Mouse (Mus musculus) lung, postnatal 10 days (tissue): ENCODE measurements around the gene Tulp4.
"Not testable (repeated sequence)": the region's sequence is repeated elsewhere in the genome, so short reads cannot be mapped to it uniquely, and the experiment has no call there.

Experiments used
- DNase-seq: peaks from one replicate; pipeline ENCODE4 v3.0.0; 2021

Gene Tulp4

DNA sequence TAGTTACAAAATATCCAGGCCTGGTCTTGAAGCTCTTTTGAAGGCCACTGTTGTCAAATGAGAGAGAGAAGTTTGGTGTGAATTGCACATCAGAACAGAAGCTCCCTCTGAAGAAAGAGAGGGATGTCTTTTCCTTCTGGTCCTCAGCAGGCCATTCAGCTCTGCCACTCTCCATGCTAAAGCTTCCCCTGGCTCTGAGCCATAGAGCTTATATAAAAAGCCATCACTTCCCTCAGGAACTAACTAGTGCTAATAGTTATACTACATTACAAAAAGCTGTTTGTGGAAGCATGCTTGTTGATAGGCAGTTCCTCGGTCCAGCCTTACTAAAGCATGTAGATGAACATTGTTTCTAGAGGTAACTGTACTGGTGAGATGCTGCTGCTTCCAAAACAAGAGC is 89.2 kb downstream of the Tulp4 start:
- no peak for DNase-seq

DNA sequence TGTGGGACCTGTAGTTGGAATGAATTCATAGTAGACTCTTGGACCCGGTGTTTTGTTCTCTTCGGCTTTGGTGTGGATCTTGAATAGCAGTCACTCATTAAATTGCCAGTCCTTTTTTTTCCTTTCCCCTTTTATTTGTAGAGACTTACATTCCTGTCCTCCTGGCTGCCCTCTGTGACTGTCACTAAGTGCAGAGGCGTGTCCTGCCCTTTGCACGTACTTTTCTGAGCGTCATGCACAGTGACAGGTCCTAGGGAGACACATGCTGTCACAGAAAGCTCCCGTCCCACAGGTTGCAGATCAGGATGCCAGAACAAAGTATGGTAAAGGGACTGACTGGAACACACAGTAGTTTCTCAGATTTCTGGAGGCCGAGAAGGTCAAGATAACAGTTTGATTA is 91.3 kb downstream of the Tulp4 start:
- DNase-seq: no peak

DNA sequence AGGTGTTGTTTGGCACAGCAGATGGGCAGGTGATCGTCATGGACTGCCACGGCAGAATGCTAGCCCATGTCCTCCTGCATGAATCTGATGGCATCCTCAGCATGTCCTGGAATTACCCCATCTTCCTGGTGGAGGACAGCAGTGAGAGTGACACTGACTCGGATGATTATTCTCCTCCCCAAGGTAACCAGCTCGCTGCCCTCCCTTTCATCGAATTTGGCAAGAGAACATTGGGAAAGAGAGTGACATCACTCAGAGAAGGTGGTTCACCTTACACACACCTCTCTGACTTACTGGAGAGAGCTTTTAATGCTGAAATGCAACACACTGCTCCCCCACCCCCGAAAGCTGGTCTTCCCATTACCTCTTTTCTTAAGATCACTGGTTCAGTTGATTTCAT is 92.4 kb downstream of the Tulp4 start:
- DNase-seq: no peak

DNA sequence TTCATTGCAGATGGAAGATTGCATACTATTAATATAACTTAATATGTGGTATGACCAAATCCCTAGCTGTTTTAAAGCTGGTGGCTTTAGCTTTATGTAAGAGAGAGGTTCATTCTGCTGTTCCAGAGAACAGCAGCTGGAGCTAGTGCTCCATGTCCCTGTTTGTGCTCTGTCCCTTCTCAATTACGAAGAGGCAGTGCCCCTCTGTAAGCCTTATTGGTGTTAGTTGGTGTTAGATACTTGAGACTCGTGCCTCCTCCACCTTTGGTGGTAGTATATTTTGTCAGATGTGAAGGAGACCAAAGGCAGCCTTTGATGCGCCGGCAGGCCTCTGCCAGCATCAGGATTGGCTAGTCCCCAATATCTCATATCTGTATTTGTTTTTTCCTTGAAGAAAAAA is 92.9 kb downstream of the Tulp4 start:
- no peak for DNase-seq

DNA sequence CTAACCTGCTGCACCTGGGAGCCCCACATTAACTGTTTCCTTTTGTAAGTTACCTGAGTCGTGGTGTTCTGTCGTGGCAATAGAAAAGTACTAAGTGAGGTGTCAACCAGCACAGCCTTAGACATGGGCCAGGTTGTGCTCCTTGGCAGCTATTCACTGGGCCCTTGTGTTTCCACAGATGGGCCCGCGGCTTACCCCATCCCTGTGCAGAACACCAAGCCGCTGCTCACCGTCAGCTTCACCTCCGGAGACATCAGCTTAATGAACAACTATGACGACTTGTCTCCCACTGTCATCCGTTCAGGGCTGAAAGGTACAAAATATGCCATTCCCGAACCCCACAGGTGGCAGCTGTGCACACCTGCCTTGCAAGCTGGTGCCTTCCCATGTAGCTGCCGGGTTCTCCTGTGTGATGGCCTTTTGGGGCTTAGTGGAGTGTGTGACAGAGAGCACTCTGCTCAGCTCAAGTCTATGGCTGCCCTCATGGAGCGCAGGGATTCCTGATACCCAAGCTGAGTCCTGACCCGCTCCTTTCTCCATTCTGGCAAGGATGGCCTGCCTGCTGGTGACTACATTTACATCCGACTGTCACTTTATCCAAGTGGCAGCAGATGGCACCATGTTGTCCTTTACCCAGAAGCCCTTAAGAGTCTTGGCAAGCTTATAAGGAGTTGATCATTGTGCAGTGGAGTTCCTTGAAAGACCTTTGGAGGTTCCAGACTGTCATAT is 95.4 kb downstream of the Tulp4 start:
- DNase-seq: no peak

DNA sequence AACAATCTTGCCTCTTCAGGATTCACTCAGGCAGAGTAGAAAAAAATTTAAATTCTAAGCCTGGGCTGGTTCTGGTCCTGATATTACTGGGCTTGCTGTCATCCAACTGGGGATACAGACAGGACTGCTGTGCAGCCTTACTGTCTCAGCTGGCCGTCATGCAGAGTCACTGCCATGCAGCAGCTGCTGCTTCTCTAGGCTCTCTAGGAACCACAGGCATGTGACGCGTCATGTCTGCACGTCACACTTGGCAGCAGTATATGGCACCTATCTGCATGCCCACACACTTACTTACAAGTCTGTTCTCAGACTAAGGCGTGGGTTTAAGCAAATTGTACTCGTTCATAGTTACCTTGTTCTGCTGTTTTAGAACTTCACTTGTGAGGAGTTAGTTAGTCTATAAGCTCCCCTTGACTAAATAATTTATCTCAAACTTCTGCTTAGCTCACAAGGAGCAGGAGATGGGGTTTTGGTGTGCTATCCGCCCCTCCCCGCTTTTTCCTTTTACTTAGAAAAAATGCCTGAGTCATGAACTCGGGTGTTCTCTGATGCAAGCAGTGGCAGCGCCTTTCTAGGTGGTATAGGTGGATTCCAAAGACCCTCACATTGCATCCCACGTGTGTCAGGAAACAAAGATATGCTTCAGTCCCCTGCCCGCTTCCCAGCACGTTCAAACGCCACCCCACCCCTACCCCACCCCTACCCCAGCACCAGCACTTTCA is 96.3 kb downstream of the Tulp4 start:
- no peak for DNase-seq

DNA sequence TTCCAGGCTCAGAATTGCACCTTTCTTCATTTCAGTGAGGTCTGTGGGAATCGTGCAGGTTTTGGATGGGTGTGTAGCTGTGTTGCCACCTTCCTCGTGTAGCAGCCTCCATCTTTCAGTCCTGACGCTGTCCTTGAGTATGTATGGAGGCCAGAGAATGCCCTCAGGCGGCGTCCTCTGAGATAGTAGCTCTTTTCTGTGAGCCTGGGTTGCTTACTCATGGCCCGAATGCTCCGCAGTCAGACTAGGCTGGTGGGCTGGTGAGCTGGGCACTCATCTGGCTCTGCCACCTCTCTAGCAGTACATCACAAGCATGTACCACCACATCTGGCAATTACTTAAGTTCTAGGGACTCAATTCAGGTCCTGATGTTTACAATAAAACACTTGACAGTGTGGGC is 96.9 kb downstream of the Tulp4 start:
- DNase-seq: no peak

DNA sequence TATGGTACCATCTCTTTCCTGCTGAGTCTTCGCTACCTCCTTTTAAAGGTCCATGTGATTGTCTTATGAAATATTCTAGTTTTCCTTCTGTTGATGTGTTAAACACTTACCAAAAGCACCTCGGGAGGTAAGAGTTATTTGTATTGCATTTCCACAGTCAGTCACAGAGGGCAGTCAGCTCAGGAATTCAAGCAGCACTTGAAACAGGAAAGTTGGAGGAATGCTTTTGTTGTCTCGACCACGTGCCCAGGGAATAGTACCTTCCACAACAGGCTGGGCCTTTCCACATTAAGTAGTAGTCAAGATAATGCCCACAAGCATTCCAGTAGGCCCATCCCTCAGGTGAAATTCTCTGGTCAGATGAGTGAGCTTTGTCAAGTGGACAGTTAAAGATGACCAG is 97.6 kb downstream of the Tulp4 start:
- DNase-seq: peak; percentile 8

DNA sequence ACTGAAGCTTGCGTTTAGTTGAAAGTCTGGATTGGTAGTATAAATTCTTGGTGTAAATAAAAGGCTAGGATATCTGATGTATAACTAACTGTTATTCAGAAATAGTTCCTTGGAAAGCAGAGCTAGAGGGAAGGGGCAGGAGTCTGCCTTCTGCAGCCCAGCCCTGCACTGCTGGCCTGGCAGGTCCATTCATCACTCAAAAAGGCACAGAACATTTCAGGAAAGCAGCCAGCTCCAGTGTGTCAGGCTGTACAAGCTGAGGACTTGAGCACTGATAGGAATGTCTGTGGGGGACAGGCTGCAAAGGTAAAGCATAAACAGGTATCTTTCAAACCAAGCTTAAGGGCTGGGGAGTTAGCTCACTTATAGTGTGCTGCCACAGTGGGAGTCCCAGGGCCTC is 105.5 kb downstream of the Tulp4 start:
- no peak for DNase-seq

DNA sequence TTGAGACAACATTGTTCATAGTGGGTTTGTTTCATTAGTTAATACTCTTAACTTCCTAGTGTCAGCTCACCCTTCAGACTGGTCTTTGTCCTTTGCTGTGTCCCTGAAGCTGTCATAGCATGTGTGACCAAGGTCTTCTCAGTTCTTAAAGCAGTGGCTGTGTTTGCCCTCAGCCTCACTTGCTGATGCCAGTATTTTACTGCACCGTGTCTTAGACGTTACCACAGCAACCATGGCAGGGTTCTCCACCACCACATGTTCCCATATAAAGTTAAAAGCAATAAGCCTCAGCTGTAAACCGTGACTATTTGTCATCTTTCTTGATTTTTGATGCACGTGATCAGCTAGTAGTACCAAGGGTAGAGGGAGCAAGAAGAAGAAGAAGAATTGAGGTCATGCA is 109.4 kb downstream of the Tulp4 start:
- no peak for DNase-seq

DNA sequence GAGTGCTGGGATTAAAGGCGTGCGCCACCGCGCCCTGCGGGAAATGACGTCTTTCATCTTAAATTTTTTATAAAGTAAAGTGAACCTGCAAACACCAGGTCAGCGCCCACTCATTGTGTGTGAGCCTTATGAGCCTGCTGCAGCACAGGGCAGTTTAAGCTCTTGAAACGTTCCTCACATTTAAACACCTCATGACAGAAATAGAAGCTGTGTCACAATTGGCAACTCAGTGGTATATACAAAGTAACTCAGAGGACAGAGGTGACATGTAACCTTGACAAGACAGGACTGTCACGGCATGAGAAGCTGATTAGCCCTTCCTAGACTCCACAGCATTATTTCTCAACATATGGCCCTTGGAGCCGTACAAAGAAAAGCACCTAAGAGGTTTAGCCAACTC is 110.3 kb downstream of the Tulp4 start:
- no peak for DNase-seq

DNA sequence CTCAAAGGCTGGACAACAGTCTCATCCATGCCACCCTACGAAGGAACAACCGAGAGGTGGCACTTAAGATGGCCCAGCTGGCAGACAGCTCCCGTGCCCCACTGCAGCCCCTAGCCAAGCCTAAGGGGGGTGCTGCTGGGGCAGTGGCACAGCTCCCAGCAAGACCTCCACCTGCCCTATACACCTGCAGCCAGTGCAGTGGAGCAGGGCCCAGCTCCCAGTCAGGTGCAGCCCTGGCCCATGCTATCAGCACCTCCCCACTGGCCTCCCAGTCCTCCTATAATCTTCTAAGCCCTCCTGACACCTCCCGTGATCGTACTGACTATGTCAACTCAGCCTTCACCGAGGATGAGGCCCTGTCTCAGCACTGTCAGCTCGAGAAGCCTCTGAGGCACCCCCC is 126.4 kb downstream of the Tulp4 start:
- not testable (repeated sequence) for DNase-seq

DNA sequence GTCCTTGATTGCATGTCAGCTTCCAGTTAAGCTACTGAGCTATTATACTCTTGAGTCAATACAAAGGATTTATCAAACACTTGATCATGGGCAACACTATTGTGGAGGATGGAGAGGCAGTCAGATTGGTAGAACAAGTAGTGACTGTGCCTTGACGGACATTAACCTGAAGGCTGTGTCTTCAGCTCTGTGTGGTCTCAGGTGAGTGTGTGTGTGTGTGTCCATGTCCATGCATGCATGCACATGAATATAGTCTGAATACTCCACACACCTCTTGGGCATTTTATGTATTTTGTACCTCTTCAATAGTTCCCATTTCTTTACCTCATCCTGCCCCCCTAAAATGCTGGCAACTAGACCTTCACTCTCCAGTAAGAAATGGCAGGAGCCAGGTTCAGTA is 145.1 kb downstream of the Tulp4 start:
- not testable (repeated sequence) for DNase-seq

DNA sequence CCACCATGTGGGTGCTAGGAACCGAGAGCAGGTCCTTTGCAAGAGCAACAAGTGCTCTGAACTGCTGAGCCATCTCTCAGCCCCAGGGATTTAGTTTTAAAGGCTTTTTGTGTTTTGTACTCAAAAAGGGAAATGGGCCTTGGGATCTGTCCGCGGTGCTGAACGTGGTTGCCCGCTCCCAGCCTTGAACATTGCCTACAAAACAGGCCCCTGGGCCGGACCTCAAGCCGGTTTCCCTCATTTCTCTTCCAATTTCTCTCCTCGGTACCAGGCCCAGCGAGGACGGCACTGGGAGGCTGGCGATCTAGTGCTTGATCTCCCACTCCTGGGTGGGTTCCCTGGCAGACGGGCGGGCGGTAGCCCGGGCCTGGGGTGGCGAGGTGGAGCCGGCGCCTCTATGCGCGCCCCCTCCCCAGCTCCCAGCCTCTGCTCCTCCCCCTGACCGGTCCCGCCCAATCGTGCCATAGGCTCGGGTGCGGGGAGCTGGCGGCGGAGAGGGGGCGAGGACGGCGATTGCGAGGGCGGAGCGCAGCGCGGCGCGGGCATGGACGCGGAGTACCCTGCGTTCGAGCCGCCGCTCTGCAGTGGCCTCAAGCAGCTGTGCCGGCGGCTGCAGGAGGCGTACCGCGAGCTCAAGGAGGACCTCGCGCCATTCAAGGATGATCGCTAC is 150.3 kb downstream of the Tulp4 start, which contains the start of gene Tmem181a:
Gene Tmem181a, plus strand, starts transcription at position 461 of the 670 bp plus-strand sequence.
- not testable (repeated sequence) for DNase-seq

DNA sequence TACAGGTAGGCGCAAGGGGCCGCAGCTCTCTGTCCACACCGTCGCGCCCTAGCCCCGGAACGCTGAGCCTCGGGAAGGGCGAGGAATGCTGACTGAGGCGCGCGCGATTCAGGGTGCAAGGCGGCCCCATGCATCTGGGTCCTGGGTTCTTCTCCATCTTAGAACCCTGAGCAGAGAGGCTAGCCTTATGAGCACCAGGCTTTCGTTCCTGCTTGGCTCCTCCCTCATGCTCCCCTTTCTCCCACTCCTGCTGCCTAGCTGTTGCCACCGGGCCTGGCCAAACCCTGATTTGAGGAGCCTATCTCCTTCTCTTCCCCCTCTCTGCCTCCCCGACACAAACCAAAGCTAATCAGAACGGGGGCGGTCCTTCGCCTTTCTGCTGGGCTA is 150.8 kb downstream of the Tulp4 start:
- not testable (repeated sequence) for DNase-seq

DNA sequence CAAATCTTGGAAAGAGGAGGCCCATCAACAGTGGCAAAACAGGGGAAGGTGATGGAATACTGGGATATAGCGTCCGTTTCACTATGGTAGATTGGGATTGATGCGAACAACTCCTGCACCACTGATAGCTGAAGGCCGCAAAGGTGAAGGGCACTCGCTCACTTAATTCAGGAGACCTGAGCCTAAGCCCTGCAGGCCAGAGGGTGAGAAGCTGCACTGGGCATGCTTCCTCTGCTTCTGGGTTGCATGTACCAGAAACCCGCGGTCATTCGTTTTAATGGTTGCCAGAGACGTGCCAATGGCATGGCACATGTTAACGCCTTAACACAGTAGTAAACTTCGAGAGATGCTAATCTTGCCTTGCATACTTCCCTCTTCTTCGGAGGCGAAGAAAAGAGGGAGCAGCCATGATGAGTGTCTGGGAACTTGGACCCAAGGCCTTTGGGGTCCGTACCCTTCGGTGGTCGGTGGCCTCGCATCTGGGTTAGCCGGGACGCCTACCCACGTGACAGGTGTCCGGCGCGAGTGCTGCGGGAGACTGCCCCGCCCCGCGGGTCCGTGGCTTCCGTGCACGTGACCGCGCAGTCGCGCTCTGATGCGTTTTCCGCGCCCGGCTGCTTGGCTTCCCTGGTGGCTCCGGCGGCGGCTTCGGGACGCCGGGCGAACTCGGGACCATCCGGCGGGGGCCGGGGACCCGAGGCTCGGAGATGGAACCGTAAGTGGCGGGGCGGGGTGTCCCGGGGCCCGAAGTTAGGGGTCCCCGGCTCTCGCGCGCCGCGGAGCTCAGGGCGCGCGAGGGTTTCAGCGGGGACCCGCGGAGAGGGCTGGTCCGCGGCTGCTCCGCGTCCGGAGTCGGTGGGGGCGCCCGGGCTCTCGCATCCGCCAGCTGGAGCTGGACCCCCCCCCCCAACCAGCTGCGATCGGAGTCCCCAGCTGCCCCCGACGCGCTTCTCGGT is 163.9 kb downstream of the Tulp4 start:
- peak; percentile 26 for DNase-seq

DNA sequence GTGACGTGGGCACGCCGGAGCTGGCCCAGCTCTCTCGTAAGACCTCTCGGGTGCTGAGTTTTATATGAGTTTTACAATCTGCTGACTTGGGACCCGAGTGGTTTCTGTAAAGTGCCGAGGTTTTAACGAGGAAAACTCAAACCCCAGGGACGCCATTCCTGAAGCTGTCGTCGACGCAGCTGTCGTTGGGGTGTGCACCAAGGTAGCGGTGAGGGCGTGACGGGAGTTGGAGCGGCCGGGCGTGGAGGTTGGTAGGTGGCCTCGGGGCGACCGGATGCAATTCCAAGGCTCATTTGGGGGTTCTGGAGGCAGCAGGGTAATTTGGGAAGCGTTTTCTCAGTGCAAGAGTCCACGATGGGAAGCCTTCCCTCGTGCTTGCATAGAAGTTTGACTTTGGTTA is 164.6 kb downstream of the Tulp4 start:
- not testable (repeated sequence) for DNase-seq

DNA sequence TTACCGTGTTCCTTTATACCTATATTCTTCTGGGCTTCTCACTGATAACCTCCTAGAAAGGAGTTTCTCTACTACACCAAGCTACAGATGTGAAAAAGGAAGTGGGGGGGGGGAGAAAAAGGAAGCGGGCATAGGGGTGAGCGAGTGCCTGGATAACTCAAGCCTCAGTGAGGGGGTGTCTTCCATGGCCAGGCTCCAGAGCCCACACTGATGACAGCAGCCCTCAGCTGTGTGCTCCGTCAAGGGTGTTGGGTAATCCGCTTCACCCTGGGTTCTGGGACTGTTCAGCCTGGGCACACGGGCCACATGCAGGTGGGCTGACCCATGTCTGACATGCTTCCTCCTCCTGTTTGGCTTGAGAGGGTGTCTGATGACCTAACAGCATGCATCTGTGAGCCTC is 165.7 kb downstream of the Tulp4 start:
- not testable (repeated sequence) for DNase-seq

DNA sequence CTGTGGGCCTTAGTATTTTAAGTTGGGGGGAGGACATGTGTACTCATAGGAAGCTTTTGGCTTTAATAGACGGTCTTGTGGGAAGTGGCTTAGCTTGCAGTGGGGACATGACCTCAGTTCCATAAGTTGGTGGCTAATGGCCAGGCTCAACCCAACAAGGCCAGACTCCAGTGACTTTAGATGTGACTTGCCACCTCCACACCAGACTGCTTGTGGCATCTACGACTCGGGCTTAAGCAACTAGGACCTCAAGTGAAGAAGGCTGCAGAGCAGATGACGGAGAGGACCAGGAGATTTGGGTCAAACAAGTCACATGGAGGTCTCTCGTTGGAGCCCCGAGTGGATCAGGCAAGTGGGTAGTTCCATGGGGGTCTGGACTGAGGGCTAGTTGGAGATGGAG is 168.5 kb downstream of the Tulp4 start:
- not testable (repeated sequence) for DNase-seq

DNA sequence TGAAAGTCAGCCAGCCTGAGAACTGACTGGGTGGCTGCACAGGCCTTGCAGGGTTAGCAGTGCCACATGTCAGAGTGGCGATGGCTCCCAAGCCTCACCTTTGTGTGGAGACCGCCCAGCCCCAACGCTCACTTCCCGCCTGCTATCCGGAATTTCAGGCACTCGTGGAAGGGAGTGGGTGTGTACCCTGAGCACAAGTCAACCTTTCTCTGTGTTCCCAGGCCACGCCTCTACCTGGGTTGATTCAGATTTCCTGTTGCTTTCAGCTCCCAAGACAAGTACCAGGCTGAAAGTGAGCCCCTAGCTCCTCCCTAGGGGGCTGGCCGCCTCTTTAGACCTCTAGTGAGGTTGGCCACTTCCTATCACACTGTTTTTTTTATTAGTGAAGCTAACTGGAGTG is 173.0 kb downstream of the Tulp4 start:
- DNase-seq: peak; percentile 51

DNA sequence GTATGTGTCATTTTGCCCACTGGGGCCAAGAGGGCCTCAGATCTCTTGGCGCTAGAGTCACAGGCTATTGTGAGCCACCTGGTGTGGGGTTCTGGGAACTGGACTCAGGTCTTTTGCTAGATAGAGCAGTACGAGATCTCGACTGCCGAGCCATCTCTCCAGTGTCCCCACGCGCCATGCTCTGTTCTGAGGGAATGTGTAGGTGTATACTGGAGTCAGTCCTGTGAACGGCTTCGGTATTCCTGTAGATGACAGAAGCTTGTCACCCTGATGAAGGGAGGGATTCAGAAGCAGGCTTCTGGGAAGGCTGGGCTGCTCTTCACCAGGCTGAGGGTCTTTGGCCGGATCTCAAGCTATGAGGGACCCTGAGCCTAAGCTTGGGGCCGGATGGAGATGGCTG is 173.5 kb downstream of the Tulp4 start:
- not testable (repeated sequence) for DNase-seq

DNA sequence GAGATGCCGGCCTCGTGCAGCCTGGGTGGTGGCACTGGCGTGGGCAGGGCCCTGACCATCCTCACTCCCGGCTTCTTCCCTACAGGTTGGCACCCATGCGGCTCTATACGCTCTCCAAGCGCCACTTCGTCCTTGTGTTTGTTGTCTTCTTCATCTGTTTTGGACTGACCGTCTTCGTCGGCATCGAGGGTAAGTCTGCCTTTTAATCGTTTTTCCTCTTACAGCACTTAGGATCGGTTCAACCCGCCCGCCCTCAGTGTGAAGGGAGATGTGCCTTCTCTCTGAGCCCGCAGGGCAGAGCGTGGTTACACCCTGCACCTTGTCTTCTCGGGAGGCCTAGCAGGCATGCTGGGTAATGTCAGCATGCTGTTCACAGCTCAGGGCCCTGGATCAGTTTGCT is 174.3 kb downstream of the Tulp4 start:
- DNase-seq: not testable (repeated sequence)

DNA sequence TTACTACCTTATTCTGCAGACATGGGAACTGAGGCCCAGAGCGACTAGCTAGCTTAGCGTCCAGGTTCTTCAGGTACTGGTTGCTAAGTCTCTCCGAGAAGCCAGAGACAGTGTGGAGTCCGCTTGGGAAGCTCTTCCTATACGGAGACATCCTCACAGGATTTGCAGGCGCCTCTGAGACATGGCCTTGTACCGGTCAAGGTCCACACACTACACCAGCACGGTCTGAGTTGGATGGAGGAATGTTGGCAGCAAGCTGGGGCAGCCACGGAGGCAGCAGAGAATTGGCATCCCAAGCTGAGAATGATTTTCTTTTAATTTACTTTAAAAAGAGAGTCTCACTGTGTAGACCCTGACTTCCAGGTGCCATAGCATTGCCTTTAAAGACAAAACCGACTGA is 176.9 kb downstream of the Tulp4 start:
- DNase-seq: not testable (repeated sequence)
